ENCODE assay signal across 10 mouse cellular contexts in the genomic region with DNA sequence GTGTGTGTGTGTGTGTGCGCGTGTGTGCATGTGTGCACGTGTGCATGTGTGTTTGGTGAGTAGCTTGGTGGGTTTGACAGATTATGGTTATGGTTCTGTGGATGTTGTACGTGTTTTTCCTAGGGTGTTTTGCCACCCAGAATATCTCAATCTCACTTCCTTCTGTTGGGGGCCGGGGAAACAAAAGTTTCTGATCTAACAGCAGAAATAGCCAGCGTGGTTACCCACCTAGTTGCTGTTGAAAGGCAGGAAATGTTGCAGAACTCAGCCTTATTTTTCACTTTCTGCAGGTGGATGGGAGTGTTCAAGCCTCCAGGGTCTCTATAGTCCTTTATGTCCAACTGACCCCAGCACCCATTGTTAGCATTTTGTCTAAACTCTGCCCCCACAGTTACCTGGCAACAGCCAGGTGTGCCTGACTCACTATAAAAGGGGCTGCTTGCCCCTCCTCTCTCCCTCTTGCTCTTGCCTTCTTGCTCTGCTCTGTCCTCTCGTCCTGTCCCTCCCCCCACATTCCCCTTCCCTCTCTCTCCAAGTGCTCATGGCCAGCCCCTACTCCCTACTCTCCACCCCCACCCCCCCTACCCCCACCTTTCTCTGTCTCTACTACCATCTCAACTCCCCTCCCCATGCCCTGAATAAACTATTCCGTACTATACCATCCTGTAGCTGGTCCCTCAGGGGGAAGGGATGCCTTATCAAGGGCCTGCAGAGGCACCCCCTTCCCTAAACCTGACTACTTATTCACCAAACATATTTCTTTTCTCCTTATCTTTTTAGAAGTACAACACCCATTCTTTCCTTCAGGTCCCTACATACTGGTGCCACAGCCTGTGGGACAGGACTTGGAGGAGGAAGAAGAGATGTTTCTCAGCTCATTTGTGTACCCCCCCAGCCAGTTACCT. TPM values are rescaled to one million over a fixed set of nuclear protein-coding genes. Genes with fewer than 3 reads are reported as not detected.
A peak's percentile ranks its signal among the peaks of the same experiment; 100 is the strongest.
DNase-seq lines count a peak whose midpoint lies in the region; ATAC-seq lines count a peak whose summit lies in the region.
"Had no signal": no experiment of that assay in that cellular context is flagged by ENCODE, and none has a peak within 500 bp of the region (broad histone marks: within the 10 kb centered on the region; RNA-seq: fewer than 3 reads in every experiment).

No protein-coding gene starts in this region.

- H3K27ac ChIP-seq in forebrain, embryonic 13.5 days = no peak overlapping the region

- H3K9ac ChIP-seq in forebrain, embryonic 13.5 days = no peak overlapping the region

- H3K27me3 ChIP-seq in megakaryocyte, embryonic 14.5 days (replicated peaks) = no peaks in the 10 kb centered on the region
- no peaks in the 10 kb centered on the region for H3K27me3 ChIP-seq in forebrain, embryonic 13.5 days

- peaks cover 4% of the 10 kb centered on the region for H3K36me3 ChIP-seq in megakaryocyte, embryonic 14.5 days (replicated peaks; ENCODE audit: low read length)
- H3K36me3 ChIP-seq in forebrain, embryonic 13.5 days (ENCODE audit: poor library complexity, severe bottlenecking) = no peaks in the 10 kb centered on the region

- H3K9me3 ChIP-seq in megakaryocyte, embryonic 14.5 days = no peaks in the 10 kb centered on the region
- no peaks in the 10 kb centered on the region for H3K9me3 ChIP-seq in forebrain, embryonic 13.5 days (replicated peaks)

- H3K4me3 ChIP-seq in megakaryocyte, embryonic 14.5 days (replicated peaks) = peak overlapping the region; percentile 83
- no peak overlapping the region for H3K4me3 ChIP-seq in forebrain, embryonic 13.5 days

- DNase-seq in spleen, adult 18-20 months = peak; percentile 53 to 57
- DNase-seq in spleen, adult 12 weeks (ENCODE audit: low spot score) = no peak
- peak; percentile 89 for DNase-seq in induced T-regulatory cell, adult 2 months (ENCODE audit: low read depth)
- peak; percentile 65 to 72 for DNase-seq in thymus, postnatal 36 days
- no peak for DNase-seq in adrenal gland, postnatal 4 days (ENCODE audit: low spot score in 2 of 2)
- DNase-seq in gastrocnemius, postnatal 36 days = no peak
- DNase-seq: adrenal gland, postnatal 25 days had no signal

- peaks cover 78% of the 10 kb centered on the region for H3K4me1 ChIP-seq in megakaryocyte, embryonic 14.5 days
- peaks cover 6% of the 10 kb centered on the region; the same call in 1 of the 2 replicates for H3K4me1 ChIP-seq in forebrain, embryonic 13.5 days

- intact Hi-C loops in gastrocnemius, postnatal 36 days (cut with DNase I) = loop anchor here (10.0 kb wide), 1 partner anchor 470 kb away; no protein-coding TSS in a partner anchor

- WGBS in forebrain, embryonic 13.5 days = 82% methylated on average over 8 of the region's 8 CpGs

- no peak for ATAC-seq in forebrain, embryonic 13.5 days

- H3K4me2 ChIP-seq in forebrain, embryonic 13.5 days = no peak overlapping the region

RNA-seq across cellular contexts. Expression of a gene that starts 40.5 kb away (rescaled TPM):
- 1.3 TPM in 1 of 2 replicates, not detected in the other for polyA plus RNA-seq in megakaryocyte, embryonic 14.5 days (2012; ENCODE audit: insufficient read depth, low replicate concordance)
- polyA plus RNA-seq in forebrain, embryonic 13.5 days (2015; fragmentation: Nextera tagmentation; extraction: Ambion mirVana) = not detected in 2 replicates
- total RNA-seq in adrenal gland, postnatal 4 days (2021) = under 1 TPM in 1 of 2 experiments, not detected in 1; 0.34 TPM
- under 1 TPM in 1 of 2 experiments, not detected in 1; 0.31 TPM for total RNA-seq in gastrocnemius, postnatal 36 days (2021)
- total RNA-seq: left cerebral cortex, postnatal 10 days had no signal

RNA-seq across cellular contexts. Expression of a gene that starts 54.3 kb away (rescaled TPM):
- polyA plus RNA-seq in megakaryocyte, embryonic 14.5 days (2012; ENCODE audit: insufficient read depth, low replicate concordance) = 1.2 TPM in 1 of 2 replicates, not detected in the other
- polyA plus RNA-seq in forebrain, embryonic 13.5 days (2015; fragmentation: Nextera tagmentation; extraction: Ambion mirVana) = not detected in 2 replicates
- total RNA-seq in adrenal gland, postnatal 4 days (2021) = 10 to 100 TPM; 34.7 to 49.1 TPM
- 10 to 100 TPM; 59.3 to 69.5 TPM for total RNA-seq in gastrocnemius, postnatal 36 days (2021)

Comparison
In these comparisons a context has a peak if more than half of its experiments do, and no peak if none do; other contexts are left out.
1. DNase-seq: peak in spleen, adult 18-20 months (2 of 2), induced T-regulatory cell, adult 2 months (single experiment) and thymus, postnatal 36 days (2 of 2); none in spleen, adult 12 weeks (single experiment), adrenal gland, postnatal 4 days (0 of 2) and gastrocnemius, postnatal 36 days (0 of 2).